Mouse (Mus musculus) neural tube, embryonic 13.5 days (tissue): ENCODE measurements around the gene Bicdl1. TPM values are rescaled to one million over a fixed set of nuclear protein-coding genes. Genes with fewer than 3 reads are reported as not detected.
A peak's percentile ranks its signal among the peaks of the same experiment; 100 is the strongest.

Experiments used
- ATAC-seq: fragments of 200-750 bp; cut with Nextera tagmentation; 2 replicates; pipeline ENCODE4 v1.8.0; 2017; ENCODE audit warnings: low read depth, mild to moderate bottlenecking, moderate TSS enrichment, moderate library complexity
- H3K27ac ChIP-seq: fragments of 300-500 bp; sonication (generic); replicated peaks from 2 replicates; pipeline ENCODE4 v1.5.1; 2015; ENCODE audit warnings: moderate library complexity, mild to moderate bottlenecking, inconsistent platforms
- H3K27me3 ChIP-seq: fragments of 300-500 bp; sonication (generic); 2 replicates; pipeline ENCODE4 v1.6.1; 2015; ENCODE audit warnings: mild to moderate bottlenecking, inconsistent platforms
- H3K36me3 ChIP-seq: fragments of 300-500 bp; sonication (generic); 2 replicates; pipeline ENCODE4 v1.6.1; 2015; ENCODE audit warnings: mild to moderate bottlenecking, inconsistent platforms
- H3K4me1 ChIP-seq: fragments of 300-500 bp; sonication (generic); replicated peaks from 2 replicates; pipeline ENCODE4 v1.6.1; 2015; ENCODE audit warnings: inconsistent platforms
- H3K4me2 ChIP-seq: fragments of 300-500 bp; sonication (generic); 2 replicates; pipeline ENCODE4 v1.6.1; 2015; ENCODE audit warnings: inconsistent platforms, mild to moderate bottlenecking, moderate library complexity
- H3K4me3 ChIP-seq: fragments of 300-500 bp; sonication (generic); 2 replicates; pipeline ENCODE4 v1.5.1; 2015; ENCODE audit warnings: mild to moderate bottlenecking, inconsistent platforms
- H3K9ac ChIP-seq: fragments of 300-500 bp; sonication (generic); 2 replicates; pipeline ENCODE4 v1.6.1; 2015; ENCODE audit warnings: moderate library complexity, mild to moderate bottlenecking, inconsistent platforms
- H3K9me3 ChIP-seq: fragments of 300-500 bp; sonication (generic); 2 replicates; pipeline ENCODE4 v1.6.1; 2016; ENCODE audit warnings: inconsistent platforms
- WGBS: fragments of 180-500 bp; shearing (Covaris S2); methylation state at CpG from one replicate; pipeline ENCODE4 v1.1.7; 2015; 5-methylcytosine and 5-hydroxymethylcytosine counted together
- polyA plus RNA-seq: library from polyadenylated mRNA; unstranded; fragments of >200 nt; fragmentation: Nextera tagmentation; extraction: Ambion mirVana; gene quantifications from 2 replicates; pipeline ENCODE4 v1.2.1, GENCODE M21; 2015

Bicdl1 gene
- polyA plus RNA-seq, 1 experiment from 2014 or later: 23.0 TPM

- Histone ChIP-seq H3K9ac (no peak overlapping the region), H3K36me3 (peaks cover 23% of the 10 kb centered on the region), H3K27ac (no peak overlapping the region), H3K4me1 (peaks cover 6% of the 10 kb centered on the region), H3K27me3 (no peaks in the 10 kb centered on the region), H3K9me3 (no peaks in the 10 kb centered on the region), H3K4me2 (no peak overlapping the region), H3K4me3 (no peak overlapping the region)
- 86% methylated on average over 22 of the region's 22 CpGs for WGBS
- ATAC-seq: no peak
These were observed 68.8 kb downstream of the Bicdl1 start for GRCm38 (mm10) chr5:115662658-115663057.

- Histone ChIP-seq H3K4me3 (no peak overlapping the region), H3K9me3 (no peaks in the 10 kb centered on the region), H3K27ac (no peak overlapping the region), H3K9ac (no peak overlapping the region), H3K27me3 (no peaks in the 10 kb centered on the region), H3K4me2 (no peak overlapping the region), H3K4me1 (no peaks in the 10 kb centered on the region), H3K36me3 (peaks cover 23% of the 10 kb centered on the region)
- WGBS: 85% methylated on average over 6 of the region's 6 CpGs
- no peak for ATAC-seq
These were observed 73.1 kb downstream of the Bicdl1 start for GRCm38 (mm10) chr5:115658352-115658751.

- Histone ChIP-seq H3K9ac (no peak overlapping the region), H3K4me2 (no peak overlapping the region), H3K36me3 (peaks cover 23% of the 10 kb centered on the region), H3K4me3 (no peak overlapping the region), H3K27me3 (no peaks in the 10 kb centered on the region), H3K9me3 (no peaks in the 10 kb centered on the region), H3K27ac (no peak overlapping the region), H3K4me1 (peaks cover 5% of the 10 kb centered on the region)
- no peak for ATAC-seq
- 85% methylated on average over 1 of the region's 1 CpGs for WGBS
These were observed 74.2 kb downstream of the Bicdl1 start for GRCm38 (mm10) chr5:115657234-115657633.

- Histone ChIP-seq H3K27me3 (no peaks in the 10 kb centered on the region), H3K4me1 (peaks cover 11% of the 10 kb centered on the region), H3K9ac (no peak overlapping the region), H3K4me3 (no peak overlapping the region), H3K9me3 (no peaks in the 10 kb centered on the region), H3K36me3 (peaks cover 23% of the 10 kb centered on the region), H3K27ac (no peak overlapping the region), H3K4me2 (no peak overlapping the region)
- ATAC-seq: no peak
- WGBS: 81% methylated on average over 6 of the region's 6 CpGs
These were observed 74.7 kb downstream of the Bicdl1 start for GRCm38 (mm10) chr5:115656677-115657076.

- no peak for ATAC-seq
- no peak overlapping the region for H3K27ac ChIP-seq
These were observed 77.6 kb downstream of the Bicdl1 start for GRCm38 (mm10) chr5:115653776-115654175.

GRCm38 (mm10) chr5:115652681-115653575 lies 78.5 kb downstream of the Bicdl1 start:
- H3K4me1 ChIP-seq: peaks cover 22% of the 10 kb centered on the region
- peak overlapping the region; percentile 44 for H3K4me3 ChIP-seq
- no peaks in the 10 kb centered on the region for H3K27me3 ChIP-seq
- peaks cover 29% of the 10 kb centered on the region for H3K36me3 ChIP-seq
- H3K4me2 ChIP-seq: peak overlapping the region; percentile 71
- H3K9ac ChIP-seq: peak overlapping the region; percentile 77
- ATAC-seq: peak; percentile 100
- H3K27ac ChIP-seq: peak overlapping the region; percentile 85
- WGBS: 4% methylated on average over 35 of the region's 35 CpGs
- H3K9me3 ChIP-seq: no peaks in the 10 kb centered on the region

More at GRCm38 (mm10) chr5:115653776-115654175, 77.6 kb downstream of the Bicdl1 start:
- Histone ChIP-seq H3K4me1 (peaks cover 20% of the 10 kb centered on the region), H3K4me2 (no peak overlapping the region), H3K9me3 (no peaks in the 10 kb centered on the region), H3K9ac (no peak overlapping the region), H3K27me3 (no peaks in the 10 kb centered on the region), H3K4me3 (no peak overlapping the region), H3K36me3 (peaks cover 22% of the 10 kb centered on the region; the same call in 1 of the 2 replicates)
- WGBS: 91% methylated on average over 12 of the region's 12 CpGs

GRCm38 (mm10) chr5:115651821-115652220 lies 79.6 kb downstream of the Bicdl1 start:
- no peaks in the 10 kb centered on the region for H3K27me3 ChIP-seq
- H3K9me3 ChIP-seq: no peaks in the 10 kb centered on the region
- peak overlapping the region; percentile 77 for H3K9ac ChIP-seq
- H3K4me3 ChIP-seq: peak overlapping the region; percentile 44
- WGBS: 90% methylated on average over 10 of the region's 10 CpGs
- H3K27ac ChIP-seq: peak overlapping the region; percentile 85
- peaks cover 22% of the 10 kb centered on the region for H3K4me1 ChIP-seq
- peaks cover 40% of the 10 kb centered on the region for H3K36me3 ChIP-seq
- H3K4me2 ChIP-seq: peak overlapping the region; percentile 71
- no peak for ATAC-seq

- no peak overlapping the region for H3K9ac ChIP-seq
- peaks cover 22% of the 10 kb centered on the region for H3K4me1 ChIP-seq
- no peak overlapping the region for H3K4me2 ChIP-seq
- no peaks in the 10 kb centered on the region for H3K9me3 ChIP-seq
- 90% methylated on average over 10 of the region's 10 CpGs for WGBS
- peaks cover 50% of the 10 kb centered on the region for H3K36me3 ChIP-seq
- H3K27me3 ChIP-seq: no peaks in the 10 kb centered on the region
- ATAC-seq: no peak
- no peak overlapping the region for H3K4me3 ChIP-seq
- H3K27ac ChIP-seq: no peak overlapping the region
These were observed 80.5 kb downstream of the Bicdl1 start for GRCm38 (mm10) chr5:115650885-115651284.

- H3K36me3 ChIP-seq: peaks cover 61% of the 10 kb centered on the region
- H3K9me3 ChIP-seq: no peaks in the 10 kb centered on the region
- no peak overlapping the region for H3K4me2 ChIP-seq
- WGBS: 91% methylated on average over 8 of the region's 8 CpGs
- peaks cover 22% of the 10 kb centered on the region for H3K4me1 ChIP-seq
- no peak overlapping the region for H3K4me3 ChIP-seq
- no peak overlapping the region for H3K9ac ChIP-seq
- no peak overlapping the region for H3K27ac ChIP-seq
- H3K27me3 ChIP-seq: no peaks in the 10 kb centered on the region
- no peak for ATAC-seq
These were observed 81.7 kb downstream of the Bicdl1 start for GRCm38 (mm10) chr5:115649699-115650098.

- peaks cover 22% of the 10 kb centered on the region for H3K4me1 ChIP-seq
- H3K36me3 ChIP-seq: peaks cover 70% of the 10 kb centered on the region
- 60% methylated on average over 3 of the region's 3 CpGs for WGBS
- H3K9me3 ChIP-seq: no peaks in the 10 kb centered on the region
- H3K4me3 ChIP-seq: no peak overlapping the region
- no peak overlapping the region for H3K4me2 ChIP-seq
- no peak for ATAC-seq
- H3K27ac ChIP-seq: no peak overlapping the region
- H3K27me3 ChIP-seq: no peaks in the 10 kb centered on the region
- H3K9ac ChIP-seq: no peak overlapping the region
These were observed 82.5 kb downstream of the Bicdl1 start for GRCm38 (mm10) chr5:115648876-115649275.

- Histone ChIP-seq H3K27ac (no peak overlapping the region), H3K4me3 (no peak overlapping the region), H3K4me1 (0 out of 2 replicates have a peak, but pooled peaks cover 3% of the 10 kb centered on the region), H3K36me3 (peaks cover 98% of the 10 kb centered on the region), H3K27me3 (no peaks in the 10 kb centered on the region), H3K9me3 (no peaks in the 10 kb centered on the region), H3K4me2 (no peak overlapping the region), H3K9ac (no peak overlapping the region)
- WGBS: 88% methylated on average over 9 of the region's 9 CpGs
- no peak for ATAC-seq
These were observed 87.2 kb downstream of the Bicdl1 start for GRCm38 (mm10) chr5:115644192-115644591.

- Histone ChIP-seq H3K36me3 (peaks cover 35% of the 10 kb centered on the region), H3K4me1 (peaks cover 52% of the 10 kb centered on the region), H3K27ac (no peak overlapping the region), H3K9me3 (no peaks in the 10 kb centered on the region), H3K4me3 (no peak overlapping the region), H3K27me3 (no peaks in the 10 kb centered on the region), H3K9ac (0 out of 2 replicates have a peak overlapping the region, but pooled peaks have one; percentile 17), H3K4me2 (no peak overlapping the region)
- no peak for ATAC-seq
- WGBS: 67% methylated on average over 6 of the region's 6 CpGs
These were observed 95.9 kb downstream of the Bicdl1 start for GRCm38 (mm10) chr5:115635536-115635935.
